ENCODE assay signal across 8 mouse cellular contexts in the genomic region with DNA sequence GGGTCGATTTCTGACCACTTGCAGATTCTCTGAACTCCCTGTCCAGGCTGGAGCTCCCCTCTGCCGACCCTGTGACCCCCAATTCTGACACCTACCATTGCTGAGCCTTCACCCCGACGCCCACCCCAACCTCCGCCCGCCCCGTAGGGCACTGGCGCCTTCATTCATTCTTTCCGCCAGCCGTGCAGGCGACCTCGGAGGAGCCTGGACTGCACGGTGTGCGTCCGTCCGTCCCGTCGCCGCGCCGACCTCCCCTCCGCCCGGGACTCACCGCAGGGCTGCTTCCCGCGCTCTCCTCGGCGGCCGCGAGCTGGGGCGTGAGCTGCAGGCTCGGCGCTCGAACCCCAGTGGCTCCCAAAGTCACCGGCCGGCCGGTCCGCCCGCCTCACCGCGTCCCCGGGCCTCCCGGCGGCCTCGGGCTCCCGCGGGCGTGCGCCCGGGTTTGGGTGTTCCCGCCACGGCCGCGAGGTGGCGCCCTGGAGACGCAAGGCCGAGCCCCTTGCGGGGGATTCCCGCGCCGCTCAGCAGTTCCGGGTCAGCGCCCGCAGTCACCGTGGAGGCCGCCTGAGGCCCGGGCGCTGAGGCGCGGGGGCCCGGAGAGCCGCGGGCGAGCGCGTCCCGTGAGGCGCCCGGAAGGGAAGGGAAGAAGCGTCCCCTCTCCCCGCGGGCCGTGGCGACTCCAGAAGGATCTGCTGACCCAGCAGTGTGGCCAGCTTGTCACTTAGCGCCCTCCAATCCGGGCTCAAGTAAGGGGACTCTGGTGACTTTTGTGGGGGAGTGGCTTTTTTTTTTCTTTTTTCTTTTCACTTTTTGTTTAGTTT. TPM values are rescaled to one million over a fixed set of nuclear protein-coding genes. Genes with fewer than 3 reads are reported as not detected.
DNase-seq lines count a peak whose midpoint lies in the region; ATAC-seq and TF ChIP-seq lines count a peak whose summit lies in the region.

TSS of gene Ccdc122 (plus strand) at position 547 of the 821 bp plus-strand sequence.
TSS of gene Lacc1 (minus strand) at position 679 of the 821 bp plus-strand sequence.

- H3K4me2 ChIP-seq in embryonic facial prominence, embryonic 11.5 days (ENCODE audit: low read depth, low read length): peak within 1 kb of the TSS; percentile 86
- peak within 1 kb of the TSS; percentile 79 for H3K4me2 ChIP-seq in limb, embryonic 14.5 days (replicated peaks; ENCODE audit: low read depth, low read length, severe bottlenecking)
- H3K4me2 ChIP-seq in midbrain, embryonic 15.5 days: peak within 1 kb of the TSS; percentile 93

- WGBS in embryonic facial prominence, embryonic 11.5 days: under 1% methylated on average over 71 of the region's 86 CpGs
- 2% methylated on average over 62 of the region's 86 CpGs for WGBS in limb, embryonic 14.5 days
- WGBS in midbrain, embryonic 15.5 days: under 1% methylated on average over 69 of the region's 86 CpGs

- peak within 1 kb of the TSS; percentile 56 for H3K4me3 ChIP-seq in embryonic facial prominence, embryonic 11.5 days (ENCODE audit: low read depth, low read length)
- H3K4me3 ChIP-seq in limb, embryonic 14.5 days (replicated peaks; ENCODE audit: low read length): peak within 1 kb of the TSS; percentile 65
- peak within 1 kb of the TSS; percentile 49 for H3K4me3 ChIP-seq in midbrain, embryonic 15.5 days

- no peaks in the 10 kb centered on the region for H3K9me3 ChIP-seq in embryonic facial prominence, embryonic 11.5 days (replicated peaks; ENCODE audit: control insufficient read depth, low read length)
- H3K9me3 ChIP-seq in limb, embryonic 14.5 days (ENCODE audit: control insufficient read depth, low read length): no peaks in the 10 kb centered on the region
- H3K9me3 ChIP-seq in midbrain, embryonic 15.5 days: no peaks in the 10 kb centered on the region

- no peaks in the 10 kb centered on the region for H3K36me3 ChIP-seq in embryonic facial prominence, embryonic 11.5 days (replicated peaks; ENCODE audit: control insufficient read depth, insufficient read depth, low read depth, low read length)
- no peaks in the 10 kb centered on the region for H3K36me3 ChIP-seq in limb, embryonic 14.5 days (ENCODE audit: control insufficient read depth, insufficient read depth, low read length)
- H3K36me3 ChIP-seq in midbrain, embryonic 15.5 days (replicated peaks): no peaks in the 10 kb centered on the region

- peak; percentile 49 for ATAC-seq in cerebellum, adult (ENCODE audit: insufficient number of reproducible peaks, low FRiP score, low TSS enrichment)
- peak; percentile 82 for ATAC-seq in embryonic facial prominence, embryonic 11.5 days (replicated peaks; ENCODE audit: insufficient number of reproducible peaks, low FRiP score, low TSS enrichment, low read depth)
- ATAC-seq in limb, embryonic 14.5 days (ENCODE audit: low FRiP score, low read depth): peak; percentile 71
- ATAC-seq in midbrain, embryonic 15.5 days (replicated peaks): peak; percentile 65; the same call in 1 of the 2 replicates

- no peaks in the 10 kb centered on the region for H3K4me1 ChIP-seq in embryonic facial prominence, embryonic 11.5 days (ENCODE audit: control insufficient read depth, insufficient read depth, low read length)
- 0 out of 2 replicates have a peak, but pooled peaks cover 3% of the 10 kb centered on the region for H3K4me1 ChIP-seq in limb, embryonic 14.5 days (ENCODE audit: control insufficient read depth, insufficient read depth, low read length)
- peaks cover 8% of the 10 kb centered on the region; the same call in 1 of the 2 replicates for H3K4me1 ChIP-seq in midbrain, embryonic 15.5 days

- no peak within 1 kb of the TSS for H3K27ac ChIP-seq in embryonic facial prominence, embryonic 11.5 days (replicated peaks; ENCODE audit: low read depth, low read length)
- H3K27ac ChIP-seq in limb, embryonic 14.5 days (replicated peaks; ENCODE audit: low read depth, low read length): no peak within 1 kb of the TSS
- H3K27ac ChIP-seq in midbrain, embryonic 15.5 days: no peak within 1 kb of the TSS

- H3K9ac ChIP-seq in embryonic facial prominence, embryonic 11.5 days (replicated peaks; ENCODE audit: low read length): peak within 1 kb of the TSS; percentile 65
- H3K9ac ChIP-seq in limb, embryonic 14.5 days (ENCODE audit: low read depth, low read length, severe bottlenecking): peak within 1 kb of the TSS; percentile 84
- H3K9ac ChIP-seq in midbrain, embryonic 15.5 days: peak within 1 kb of the TSS; percentile 44; the same call in 1 of the 2 replicates

- DNase-seq in cerebellum, adult 9-10 months: no peak
- peak; percentile 78 for DNase-seq in embryonic facial prominence, embryonic 11.5 days (ENCODE audit: low spot score)
- DNase-seq in heart, adult 18-20 months: peak; percentile 86 to 90
- DNase-seq in kidney, adult 18-20 months: peak; percentile 85
- peak; percentile 26 for DNase-seq in limb, embryonic 14.5 days (ENCODE audit: low spot score)
- peak; percentile 74 to 88 for DNase-seq in spleen, adult 18-20 months

- no peak for TF ChIP-seq POLR2A in limb, embryonic 14.5 days (IDR thresholded peaks at IDR 0.05; ENCODE audit: borderline replicate concordance, extremely low read depth, insufficient read depth, insufficient read length)

- no peaks in the 10 kb centered on the region for H3K27me3 ChIP-seq in embryonic facial prominence, embryonic 11.5 days (ENCODE audit: control insufficient read depth, insufficient read depth, low read length)
- H3K27me3 ChIP-seq in limb, embryonic 14.5 days (ENCODE audit: control insufficient read depth, insufficient read depth, low read length): no peaks in the 10 kb centered on the region
- no peaks in the 10 kb centered on the region for H3K27me3 ChIP-seq in midbrain, embryonic 15.5 days (replicated peaks)

RNA-seq across cellular contexts. Expression of gene Ccdc122, which starts in this region (rescaled TPM):
- polyA plus RNA-seq in embryonic facial prominence, embryonic 11.5 days (2014; fragmentation: Nextera tagmentation; extraction: Ambion mirVana): 1.8 and 2.7 TPM in 2 replicates
- total RNA-seq in heart, adult 18-20 months (2021): 1 to 10 TPM; 1.2 to 1.9 TPM
- polyA plus RNA-seq in limb, embryonic 14.5 days (2012; rRNA removed): 1.9 and 2.9 TPM in 2 replicates
- 3.4 and 5.2 TPM in 2 replicates for polyA plus RNA-seq in limb, embryonic 14.5 days (2014; fragmentation: Nextera tagmentation; extraction: Ambion mirVana)
- 0.68 and 0.93 TPM in 2 replicates for polyA plus RNA-seq in midbrain, embryonic 15.5 days (2015; fragmentation: Nextera tagmentation; extraction: Ambion mirVana)

RNA-seq across cellular contexts. Expression of gene Lacc1, which starts in this region (rescaled TPM):
- 4.7 and 5.9 TPM in 2 replicates for polyA plus RNA-seq in embryonic facial prominence, embryonic 11.5 days (2014; fragmentation: Nextera tagmentation; extraction: Ambion mirVana)
- 1 to 10 TPM; 2.4 to 3.3 TPM for total RNA-seq in heart, adult 18-20 months (2021)
- 14.1 and 14.6 TPM in 2 replicates for polyA plus RNA-seq in limb, embryonic 14.5 days (2012; rRNA removed)
- 8.3 and 11.0 TPM in 2 replicates for polyA plus RNA-seq in limb, embryonic 14.5 days (2014; fragmentation: Nextera tagmentation; extraction: Ambion mirVana)
- 2.3 and 2.5 TPM in 2 replicates for polyA plus RNA-seq in midbrain, embryonic 15.5 days (2015; fragmentation: Nextera tagmentation; extraction: Ambion mirVana)
